Mouse (Mus musculus) kidney, postnatal 25 days (tissue): ENCODE data around the gene Ddn.
A peak's percentile ranks its signal among the peaks of the same experiment; 100 is the strongest.

ENCODE experiments used
- DNase-seq, 2 experiments: peaks; one replicate each; pipeline ENCODE4 v3.0.0; 2021; ENCODE audit warnings: mixed read lengths in 2 of 2

Ddn gene

DNA sequence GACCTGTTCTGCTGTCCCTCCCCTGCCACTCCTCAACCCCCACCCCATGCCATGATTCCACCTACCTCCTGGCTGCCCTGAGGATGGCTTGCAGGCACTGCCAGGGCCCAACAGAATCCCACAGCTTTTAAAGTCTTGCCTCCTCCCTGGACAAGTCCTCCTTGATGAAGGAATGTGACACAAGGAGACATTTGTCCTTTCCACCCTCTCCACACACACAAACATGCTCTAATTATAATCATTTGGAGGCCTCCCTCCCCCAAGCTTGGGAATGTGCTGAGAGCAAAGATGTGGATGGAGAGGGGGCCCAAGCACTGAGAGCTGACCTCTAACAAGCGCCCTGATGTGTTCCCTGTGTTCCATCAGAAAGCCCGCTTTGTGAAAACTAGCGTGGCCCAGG is at the start of gene Ddn:
Gene Ddn (minus strand): TSS at position 101 of the 400 bp plus-strand sequence.
- no peak for DNase-seq

DNA sequence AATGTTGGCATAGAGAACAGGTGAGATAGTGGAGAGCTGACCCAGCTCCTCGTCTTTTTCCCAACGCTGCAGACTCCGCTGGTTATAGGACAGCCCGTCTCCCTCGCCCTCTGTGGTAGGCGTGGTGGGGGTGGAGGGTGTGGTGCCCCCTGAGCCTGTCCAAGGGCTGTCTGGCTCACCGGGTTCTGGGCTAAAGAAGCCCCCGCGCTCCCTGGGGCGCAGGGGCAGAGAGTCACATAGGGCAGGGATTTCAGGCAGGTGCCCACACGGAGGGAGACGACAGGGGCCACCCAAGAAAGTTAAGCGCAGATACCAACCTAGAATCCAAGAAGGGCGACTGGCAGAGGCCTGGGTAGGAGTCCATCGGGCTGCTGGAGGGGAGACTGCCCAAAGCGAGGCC is 44.9 kb upstream of the Ddn start:
- no peak for DNase-seq

DNA sequence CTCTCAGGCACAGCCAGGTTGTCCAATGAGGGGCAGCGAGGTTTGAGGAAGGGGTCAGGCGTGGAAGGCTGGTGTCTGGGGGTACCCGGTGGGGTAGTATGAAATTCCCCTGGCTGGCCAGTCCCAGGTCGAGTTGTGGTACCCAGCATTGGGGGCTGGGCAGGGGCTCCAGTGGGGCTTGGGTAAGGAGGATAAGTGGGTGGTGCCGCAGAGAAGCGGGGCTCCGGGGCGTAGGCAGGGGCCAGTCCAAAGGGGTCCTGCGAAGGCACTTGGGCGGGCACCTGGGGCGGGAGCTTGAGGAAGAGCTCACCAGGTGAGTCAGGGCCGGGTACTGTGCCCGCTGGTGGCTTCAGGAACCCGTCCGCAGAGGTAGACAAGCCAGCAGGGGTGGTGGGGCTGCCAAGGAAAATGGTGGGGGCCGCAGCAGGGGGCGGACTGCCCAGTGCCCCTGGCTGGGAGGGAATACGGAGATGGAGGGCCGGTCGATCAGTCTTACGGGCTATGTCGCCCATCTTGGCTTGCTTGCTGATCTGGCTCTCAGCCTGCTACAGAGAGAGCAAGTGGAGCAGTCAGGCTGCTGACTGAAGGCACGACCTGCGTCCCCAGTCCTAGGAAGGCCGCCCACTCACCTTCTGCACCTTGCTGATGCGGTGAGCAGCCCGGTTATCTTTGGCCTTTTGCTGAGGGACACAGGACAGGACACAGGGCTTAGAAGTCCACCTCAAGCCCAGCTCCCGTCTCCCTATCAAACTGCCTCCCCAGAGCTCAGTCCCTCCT is 44.1 kb upstream of the Ddn start:
- DNase-seq = peak in 1 of 2 experiments; percentile 43

DNA sequence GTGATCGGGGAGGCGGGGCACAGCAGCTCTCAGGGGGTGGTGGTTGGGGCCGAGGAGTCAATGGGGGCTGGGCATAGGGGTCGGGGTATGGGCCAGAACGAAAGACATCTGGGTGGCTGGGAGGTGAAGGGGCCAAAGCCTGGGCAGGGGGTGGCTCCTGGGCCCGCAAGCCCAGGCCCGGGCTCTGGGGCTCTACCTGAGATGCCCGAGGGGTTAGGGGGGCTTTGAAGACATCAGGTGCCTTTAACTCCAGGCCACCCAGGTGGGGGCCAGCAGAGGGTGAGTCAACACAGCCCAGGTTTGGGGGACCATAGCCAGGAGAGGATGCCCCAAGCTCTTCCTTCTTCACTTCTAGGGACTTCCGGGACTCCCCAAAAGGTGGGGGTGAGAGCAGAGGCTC is 43.4 kb upstream of the Ddn start:
- peak in 1 of 2 experiments; percentile 39 for DNase-seq

DNA sequence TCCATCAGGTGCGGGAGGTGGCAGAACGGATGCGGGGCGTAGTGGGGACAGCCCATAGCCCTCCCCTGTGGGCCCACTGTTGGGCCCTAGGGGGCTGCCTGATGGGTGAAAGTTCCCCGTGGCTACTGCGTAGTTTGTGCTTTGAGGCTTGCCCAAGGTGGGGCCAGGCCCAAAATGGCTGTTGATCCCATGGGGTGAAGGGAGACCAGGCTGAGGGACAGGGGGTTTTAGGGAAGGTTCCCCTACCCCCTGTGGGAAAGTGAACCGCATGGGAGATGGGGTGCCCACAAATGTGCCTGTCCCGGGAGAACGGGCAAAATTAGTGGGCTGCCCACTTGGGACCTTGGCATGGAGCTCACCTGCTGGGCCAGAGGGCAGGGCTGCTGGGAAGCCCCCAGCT is 42.8 kb upstream of the Ddn start:
- no peak for DNase-seq

DNA sequence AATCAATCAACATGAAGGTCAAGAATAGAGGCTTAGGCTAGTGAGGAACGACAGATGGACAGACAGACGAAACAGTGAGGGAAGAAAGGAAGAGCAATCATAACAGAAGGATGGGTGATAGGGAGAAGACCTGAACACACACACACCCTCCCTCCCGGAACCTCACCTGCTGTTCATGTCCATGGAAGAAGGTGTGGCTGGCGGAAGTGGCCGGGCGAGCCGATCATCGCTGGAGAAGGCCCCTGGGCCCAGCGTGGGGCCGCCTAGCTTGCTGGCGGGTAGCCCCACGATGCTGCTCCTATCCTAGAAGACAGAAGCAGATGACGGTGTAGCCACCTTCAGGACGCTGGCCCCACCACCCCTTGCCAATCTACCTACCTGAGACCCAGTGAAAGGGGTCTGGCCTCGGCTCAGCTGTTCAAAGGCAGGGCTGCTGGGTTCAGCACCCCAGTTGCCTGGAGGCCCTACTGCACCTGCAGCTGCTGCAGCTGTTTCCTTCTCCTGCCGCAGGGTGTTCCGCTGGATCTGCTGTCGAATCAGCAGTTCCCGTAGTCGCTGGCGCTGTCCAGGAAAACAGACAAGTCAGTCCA is 42.0 kb upstream of the Ddn start:
- peak in 1 of 2 experiments; percentile 39 for DNase-seq

DNA sequence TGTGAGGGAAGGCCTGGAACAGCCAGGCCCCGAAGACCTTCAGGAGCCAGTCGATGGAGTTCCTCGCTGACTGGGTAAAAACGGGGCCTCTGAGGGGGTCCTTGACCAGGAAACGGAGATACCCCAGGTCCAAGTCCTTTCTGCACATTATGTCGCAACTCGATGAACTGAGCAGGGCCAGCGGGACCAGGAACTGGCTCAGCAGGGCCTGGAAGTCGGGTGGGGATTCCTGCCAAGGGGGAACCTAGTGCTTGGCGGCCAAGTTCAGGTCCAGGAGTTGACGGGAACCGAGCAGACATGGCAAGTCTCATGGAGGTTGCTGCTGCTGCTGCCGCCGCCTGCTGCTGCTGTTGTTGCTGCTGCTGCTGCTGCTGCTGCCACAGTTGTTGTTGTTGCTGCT is 41.4 kb upstream of the Ddn start:
- DNase-seq = no peak

DNA sequence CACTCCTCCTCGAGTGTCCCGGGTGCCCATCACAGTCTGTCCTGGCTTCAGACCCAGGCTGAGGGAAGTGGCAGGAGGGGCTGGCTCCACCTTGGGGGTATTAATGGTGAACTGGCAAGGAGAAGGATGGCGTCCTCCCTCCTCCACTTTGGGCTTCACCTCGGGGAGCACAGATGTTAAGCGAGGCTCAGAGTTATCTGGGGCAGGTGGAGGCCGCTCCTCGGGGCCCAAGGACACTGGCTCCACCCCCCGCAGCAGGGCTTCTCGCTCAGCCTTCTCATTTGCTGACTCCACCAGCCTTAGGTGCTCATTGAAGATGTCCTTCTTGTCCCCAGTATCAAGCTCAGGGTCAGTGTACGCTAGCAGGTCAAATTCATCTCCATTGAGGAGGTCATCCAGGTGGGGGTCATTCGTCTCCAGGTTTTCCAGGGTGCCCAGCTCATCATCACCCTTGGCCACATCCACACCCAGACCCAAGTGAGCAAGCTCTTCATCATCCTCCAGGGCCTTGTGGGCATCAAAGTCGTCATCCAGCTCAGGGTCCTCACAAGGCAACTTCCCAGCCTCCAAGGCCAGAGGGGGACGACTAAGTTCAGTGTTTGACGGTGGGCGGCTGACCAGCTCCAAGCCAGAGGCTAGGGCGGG is 40.8 kb upstream of the Ddn start:
- no peak for DNase-seq

DNA sequence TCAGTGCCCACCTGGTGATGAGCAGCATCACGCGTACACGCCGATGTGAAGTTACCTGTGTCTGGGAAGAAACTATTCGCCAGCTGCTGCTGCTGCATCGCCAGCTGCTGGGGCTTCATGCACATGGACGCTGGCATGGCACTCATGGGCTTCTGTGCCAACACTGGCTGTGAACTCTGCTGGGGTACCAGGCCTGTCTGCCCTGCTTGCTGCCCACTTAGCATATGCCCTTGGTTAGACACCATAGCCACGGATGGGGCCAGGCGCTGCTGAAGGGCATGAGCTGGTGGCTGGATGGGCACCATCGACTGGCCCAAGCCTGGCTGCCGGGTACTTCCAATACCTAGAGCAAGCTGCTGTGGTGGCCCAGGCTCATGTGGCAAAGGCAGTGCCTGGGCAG is 39.9 kb upstream of the Ddn start:
- DNase-seq = no peak

DNA sequence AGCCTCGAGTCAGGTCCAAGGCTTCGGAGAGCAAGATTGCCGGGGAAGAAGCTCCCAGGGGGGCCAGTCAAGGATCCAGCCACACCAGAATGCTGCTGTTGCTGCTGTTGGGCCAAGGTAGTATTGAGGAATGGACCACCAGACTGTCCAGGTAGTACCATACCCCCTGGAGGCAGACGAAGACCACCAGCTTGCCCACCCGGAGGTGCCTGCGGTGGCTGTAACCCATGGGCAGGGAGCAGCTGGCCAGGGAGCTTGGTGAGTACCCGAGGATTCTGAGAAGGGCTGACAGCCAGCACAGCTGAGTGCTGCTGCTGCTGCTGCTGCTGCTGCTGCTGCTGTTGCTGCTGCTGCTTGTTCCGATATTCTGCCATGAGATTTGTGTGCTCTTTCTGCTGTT is 36.9 kb upstream of the Ddn start:
- DNase-seq = peak in 1 of 2 experiments; percentile 41

DNA sequence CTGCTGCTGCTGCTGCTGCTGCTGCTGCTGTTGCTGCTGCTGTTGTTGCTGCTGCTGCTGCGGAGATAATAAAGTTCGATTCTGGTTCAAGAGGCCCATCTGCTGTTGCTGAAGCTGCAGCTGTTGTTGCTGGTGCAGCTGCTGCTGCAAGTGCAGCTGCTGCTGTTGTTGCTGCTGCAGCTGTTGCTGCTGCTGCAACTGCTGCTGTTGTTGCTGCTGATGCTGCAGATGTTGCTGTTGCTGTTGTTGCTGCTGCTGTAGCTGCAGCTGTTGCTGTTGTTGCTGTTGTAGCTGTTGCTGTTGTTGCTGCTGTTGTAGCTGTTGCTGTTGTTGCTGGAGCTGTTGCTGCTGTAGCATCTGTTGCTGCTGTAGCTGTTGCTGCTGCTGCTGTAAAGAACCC is 35.9 kb upstream of the Ddn start:
- no peak for DNase-seq

DNA sequence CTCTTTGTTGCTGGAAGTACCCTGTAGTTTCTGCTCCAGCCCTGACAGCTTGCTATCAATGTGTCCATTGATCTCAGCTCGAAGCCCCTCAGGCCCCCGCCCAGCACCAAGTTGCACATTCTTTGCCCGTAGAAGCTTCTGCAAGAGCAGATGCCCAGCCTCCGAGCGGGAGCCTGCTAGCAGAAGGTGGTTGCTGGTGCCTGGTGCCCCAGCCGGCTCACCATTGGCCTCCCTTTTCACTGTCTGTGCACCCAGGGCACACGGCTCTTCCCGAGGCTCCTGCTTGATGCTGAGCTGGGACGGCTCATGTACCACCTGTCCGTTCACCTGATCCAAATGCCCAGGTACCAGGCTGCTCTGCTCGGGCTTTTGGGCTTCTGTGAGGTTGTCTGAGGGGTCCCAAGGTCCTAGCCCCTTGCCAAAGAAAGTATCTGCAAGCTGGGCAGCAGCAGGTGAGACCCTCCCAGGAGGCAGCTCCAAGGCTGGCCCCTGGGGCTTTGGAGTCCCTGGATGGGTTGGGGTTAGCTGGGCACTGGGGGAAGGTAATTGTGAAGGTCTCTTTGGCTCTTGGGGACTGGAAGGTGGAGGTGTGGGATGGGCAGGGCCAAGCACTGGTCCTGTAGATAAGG is 34.4 kb upstream of the Ddn start:
- DNase-seq = peak in 1 of 2 experiments; percentile 32

DNA sequence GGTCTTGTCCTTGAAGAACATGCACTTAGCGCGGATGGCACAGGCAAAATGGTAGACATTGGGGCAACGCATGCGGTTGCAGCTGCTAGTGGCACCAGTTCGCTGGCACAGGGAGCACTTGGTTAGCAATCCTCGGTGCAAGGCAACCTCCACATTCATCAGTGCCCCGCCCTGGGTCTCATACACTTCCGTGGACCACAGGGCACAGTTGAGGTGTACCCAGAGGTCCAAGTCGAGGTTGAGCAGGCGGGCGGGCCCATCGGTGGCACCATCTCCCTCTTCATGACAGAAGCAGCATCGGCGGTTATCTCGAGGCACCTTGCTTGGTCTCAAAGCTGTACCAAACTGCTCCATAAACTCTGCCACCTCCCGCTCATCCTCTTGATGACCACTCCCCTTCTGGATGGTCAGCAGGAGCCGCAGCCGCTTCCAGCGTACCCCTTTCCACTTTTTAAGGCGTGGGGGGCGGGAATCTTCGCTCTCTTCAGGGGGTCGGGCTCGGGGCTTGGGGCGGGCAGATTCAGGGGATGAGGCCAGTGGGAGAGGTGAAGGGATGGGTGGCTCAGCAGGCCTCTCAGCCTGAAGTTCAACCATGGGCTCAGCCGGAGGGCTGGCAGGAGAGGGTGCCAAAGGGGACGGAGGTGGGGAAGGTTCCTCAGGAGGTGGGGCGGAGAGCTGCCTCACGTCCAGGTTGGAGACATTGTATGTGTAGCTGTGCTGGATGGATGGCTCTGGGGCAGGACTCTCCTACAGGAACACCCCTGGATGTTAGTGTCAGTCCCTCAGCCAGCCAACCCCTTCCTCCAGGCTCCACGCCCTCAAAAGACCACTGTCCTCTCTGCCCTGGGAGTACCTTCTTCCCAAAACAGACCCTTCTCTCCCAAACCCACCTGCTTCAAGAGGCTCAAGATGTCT is 30.6 kb upstream of the Ddn start:
- DNase-seq = peak in 1 of 2 experiments; percentile 53

DNA sequence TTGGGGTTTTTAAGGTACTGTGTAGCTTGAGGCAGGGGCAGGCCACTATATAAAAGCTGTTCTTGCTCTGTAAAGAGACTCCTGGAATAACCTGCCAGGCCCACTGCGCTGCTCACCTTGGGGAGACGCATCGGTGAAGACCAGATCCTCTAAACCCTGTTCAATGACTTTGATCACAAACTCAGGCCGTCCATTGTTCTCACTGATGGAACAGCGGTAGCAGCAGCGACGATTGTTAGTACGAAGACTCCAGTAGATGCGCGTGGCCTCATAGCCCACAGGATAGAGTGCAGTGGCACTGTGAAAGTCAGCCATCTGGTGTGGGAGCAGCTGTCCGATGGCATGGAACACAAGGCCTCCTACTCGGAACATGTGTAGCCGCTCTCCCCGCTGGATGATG is 29.9 kb upstream of the Ddn start:
- no peak for DNase-seq

DNA sequence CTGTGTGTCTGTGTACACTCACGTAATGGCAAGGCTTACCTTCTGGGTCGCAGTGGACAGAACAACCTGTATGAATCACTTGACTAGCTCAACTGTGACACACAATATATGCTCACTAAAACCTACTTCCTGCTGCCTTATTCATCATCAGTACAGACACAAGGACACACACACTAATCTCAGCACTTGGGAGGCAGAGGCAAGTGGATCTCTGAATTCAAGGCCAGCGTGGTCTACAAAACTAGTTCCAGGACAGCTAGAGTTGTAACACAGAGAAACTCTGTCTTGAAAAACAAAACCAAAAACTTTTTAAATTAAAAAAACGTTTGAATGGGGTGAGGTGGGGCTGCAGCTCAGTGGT is 28.4 kb upstream of the Ddn start:
- DNase-seq = no peak

DNA sequence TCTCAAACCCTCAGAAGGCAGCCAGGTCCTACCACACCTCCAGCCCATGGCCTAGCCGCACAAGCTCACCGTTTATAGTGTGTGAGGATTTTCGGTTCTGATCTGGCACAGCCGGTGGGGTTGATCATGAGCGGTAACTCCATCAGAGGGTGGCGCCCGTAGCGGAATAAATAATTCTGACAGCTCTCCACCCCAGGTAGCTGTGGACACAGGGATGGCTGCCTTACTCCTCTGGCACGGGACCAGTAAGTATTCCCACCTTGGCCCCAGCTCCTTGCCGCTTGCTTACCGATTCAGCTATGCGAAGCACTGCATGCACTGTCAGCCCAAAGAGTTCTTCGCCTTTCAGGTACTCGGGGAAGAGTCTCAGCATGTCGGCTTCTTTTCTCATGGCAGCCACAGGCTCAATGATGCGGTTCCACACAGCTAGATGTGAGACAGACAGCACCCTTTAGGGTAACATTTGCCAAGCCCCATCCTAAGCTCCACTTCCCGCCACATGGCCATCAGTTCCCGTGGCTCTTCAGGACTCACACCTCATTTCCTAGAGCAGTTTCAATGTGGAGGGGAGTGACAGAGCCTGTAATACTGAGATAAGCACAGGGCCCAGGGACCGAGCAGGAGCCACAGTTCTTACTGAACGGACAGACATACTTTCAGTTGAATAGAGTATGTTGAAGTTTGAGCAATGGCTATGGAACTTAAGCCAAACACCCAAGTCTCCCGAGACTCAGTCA is 27.9 kb upstream of the Ddn start:
- peak in 1 of 2 experiments; percentile 37 for DNase-seq

DNA sequence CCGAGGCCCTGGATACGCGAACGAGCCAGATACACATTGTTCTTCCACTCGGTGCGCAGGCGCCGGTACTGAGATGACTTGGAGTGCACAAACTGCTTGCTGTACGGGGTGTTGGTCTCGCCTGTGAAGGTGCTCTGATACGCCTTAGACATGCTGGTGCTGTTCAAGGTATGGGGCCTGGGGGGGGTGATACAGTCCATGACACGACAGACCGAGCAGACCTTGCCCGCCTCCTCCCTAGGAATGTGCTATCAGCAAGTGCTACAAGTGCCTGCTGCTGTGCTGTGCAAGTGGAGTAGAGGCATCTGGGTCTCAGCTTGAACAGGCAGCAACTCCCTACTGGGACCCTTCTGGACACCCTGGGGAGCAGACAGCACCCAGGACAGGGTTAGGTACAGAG is 26.0 kb upstream of the Ddn start:
- no peak for DNase-seq

DNA sequence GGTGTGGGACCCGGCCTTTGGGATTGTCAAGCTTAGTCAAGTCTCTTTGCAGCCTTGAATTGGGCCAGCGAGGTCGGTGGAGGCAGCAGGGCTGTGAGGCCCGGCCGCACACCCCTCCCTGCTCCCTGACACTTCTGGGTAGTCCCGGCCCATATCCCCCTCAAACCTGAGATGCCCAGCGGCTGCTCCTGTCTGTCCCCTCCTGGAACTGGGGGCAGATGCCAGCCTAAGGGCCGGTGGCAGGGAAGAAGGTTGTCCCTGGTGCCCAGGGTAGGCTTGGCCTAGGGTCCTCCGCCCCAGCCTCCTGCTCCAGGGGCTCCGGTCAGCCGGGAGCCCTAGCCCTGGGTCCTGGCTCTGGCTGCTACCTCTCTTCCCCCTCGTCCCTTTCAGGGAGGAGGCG is 24.8 kb upstream of the Ddn start:
- peak in 1 of 2 experiments; percentile 37 for DNase-seq

DNA sequence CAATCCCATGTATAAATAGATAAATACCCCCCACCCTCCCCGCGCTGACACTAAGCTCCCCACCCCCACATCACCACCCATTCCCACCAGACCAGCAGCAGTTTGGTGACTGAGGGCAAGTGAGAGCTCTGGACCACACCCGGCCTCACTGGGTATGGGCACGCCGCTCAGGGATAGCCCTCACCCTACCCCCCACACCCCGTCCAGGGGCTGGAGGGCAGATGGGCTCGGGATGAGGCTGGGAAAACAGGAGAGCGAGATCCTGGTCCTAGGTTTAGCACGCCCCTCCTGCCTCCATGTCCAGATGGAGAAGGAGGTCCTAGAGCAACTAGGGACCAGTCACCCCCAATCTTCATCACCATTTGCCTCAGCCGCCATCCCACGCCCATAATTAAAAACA is 24.0 kb upstream of the Ddn start:
- DNase-seq = peak in 1 of 2 experiments; percentile 49

DNA sequence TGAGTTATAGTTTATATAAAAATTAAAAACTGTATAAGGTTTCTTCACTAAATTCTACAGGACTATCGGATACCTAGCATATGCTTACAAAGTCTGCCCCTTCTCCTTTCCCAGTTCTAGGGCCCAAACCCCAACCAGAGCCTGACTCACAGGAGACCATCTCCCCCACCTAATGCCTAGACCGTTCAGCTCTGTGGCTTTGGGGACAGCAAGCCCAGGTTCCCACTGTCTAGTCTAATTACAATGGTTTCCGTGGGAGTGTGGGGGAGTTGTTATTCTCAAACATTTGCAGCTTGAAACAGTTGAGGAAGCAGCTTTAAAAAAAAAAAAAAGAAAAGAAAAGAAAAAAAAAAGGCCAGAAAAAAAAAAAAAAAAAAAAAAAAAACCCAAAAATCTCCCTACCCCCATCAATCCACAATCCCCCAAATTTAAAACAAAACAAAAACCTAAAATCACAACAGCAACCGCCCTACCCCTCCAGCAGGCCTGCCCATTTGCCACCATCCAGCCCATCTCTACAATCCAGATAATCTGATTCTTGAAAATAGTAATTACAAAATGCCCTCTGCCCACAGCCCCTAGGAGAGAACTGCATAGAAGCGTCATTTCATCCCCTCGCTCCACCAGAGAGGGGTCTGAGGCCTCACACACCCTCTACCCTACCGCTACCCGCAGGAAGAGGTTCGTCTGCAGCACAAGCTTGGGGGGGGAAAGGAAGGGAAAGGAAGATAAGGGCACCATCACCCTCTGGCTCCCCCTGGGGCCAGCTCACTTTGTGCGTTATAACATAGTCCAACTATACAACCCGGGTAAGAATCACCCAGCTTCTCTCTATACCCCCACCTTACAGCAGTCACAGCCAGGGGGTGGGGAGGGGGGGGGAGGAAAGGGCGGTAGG is 23.1 kb upstream of the Ddn start:
- no peak for DNase-seq

DNA sequence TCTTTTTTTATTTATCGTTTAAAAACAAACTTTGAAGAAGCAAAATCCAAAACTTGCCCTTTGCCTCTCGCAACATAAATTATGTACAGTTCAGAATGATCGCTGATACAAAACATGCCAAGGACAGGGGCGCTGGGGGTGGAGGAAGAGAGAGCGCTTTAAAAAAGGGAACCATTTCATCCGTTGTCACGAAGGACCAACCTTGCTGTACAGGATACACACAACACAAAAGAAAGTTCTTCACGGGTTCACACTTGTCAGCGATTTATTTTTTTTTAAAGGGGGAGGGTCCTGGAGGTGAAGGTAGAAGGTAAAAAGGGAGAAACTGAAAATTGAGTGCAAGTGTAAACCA is 22.4 kb upstream of the Ddn start:
- no peak for DNase-seq
